Mouse (Mus musculus) heart, postnatal 0 days (tissue): Measurements from ENCODE around the gene Crtc1.

Source experiments
- CTCF ChIP-seq: IDR thresholded peaks from 2 replicates; pipeline ENCODE4 v1.5.1; 2016; ENCODE audit warnings: antibody characterized with exemption, control low read depth, low read depth
- EP300 ChIP-seq: IDR thresholded peaks from 2 replicates; pipeline ENCODE4 v1.6.1; 2016; ENCODE audit warnings: antibody characterized with exemption, low read depth

- TF ChIP-seq CTCF = no peak
- no peak for TF ChIP-seq EP300
Measured at GRCm38 (mm10) chr8:70465701-70466100, 26.3 kb upstream of the Crtc1 start.
